Mouse (Mus musculus) embryonic facial prominence, embryonic 12.5 days (tissue): ENCODE measurements at regions not wholly inside any gene's neighbourhood (a gene's known extent, or its start where the extent isn't known, plus 50 kb on each side); places are given as distances from the start of the nearest gene placed in this dataset.

Experiments
- ATAC-seq: fragments of 200-750 bp; cut with Nextera tagmentation; 2 replicates; pipeline ENCODE4 v1.8.0; 2017; ENCODE audit not compliant: insufficient number of reproducible peaks, insufficient read depth, low FRiP score, low TSS enrichment
- H3K27ac ChIP-seq: fragments of 300-500 bp; sonication (generic); 2 replicates; pipeline ENCODE4 v1.5.1; 2016; ENCODE audit warnings: mild to moderate bottlenecking
- H3K27me3 ChIP-seq: fragments of 300-500 bp; sonication (generic); 2 replicates; pipeline ENCODE4 v1.6.1; 2016; ENCODE audit warnings: mild to moderate bottlenecking, moderate library complexity
- H3K36me3 ChIP-seq: fragments of 300-500 bp; sonication (generic); 2 replicates; pipeline ENCODE4 v1.6.1; 2016; ENCODE audit warnings: mild to moderate bottlenecking
- H3K4me1 ChIP-seq: fragments of 300-500 bp; sonication (generic); 2 replicates; pipeline ENCODE4 v1.6.1; 2016
- H3K4me2 ChIP-seq: fragments of 300-500 bp; sonication (generic); replicated peaks from 2 replicates; pipeline ENCODE4 v1.6.1; 2016; ENCODE audit warnings: mild to moderate bottlenecking, moderate library complexity
- H3K4me3 ChIP-seq: fragments of 300-500 bp; sonication (generic); 2 replicates; pipeline ENCODE4 v1.5.1; 2016; ENCODE audit warnings: mild to moderate bottlenecking
- H3K9ac ChIP-seq: fragments of 300-500 bp; sonication (generic); 2 replicates; pipeline ENCODE4 v1.6.1; 2016; ENCODE audit warnings: mild to moderate bottlenecking, moderate library complexity
- H3K9me3 ChIP-seq: fragments of 300-500 bp; sonication (generic); 2 replicates; pipeline ENCODE4 v1.6.1; 2016; ENCODE audit warnings: mild to moderate bottlenecking, moderate library complexity
- WGBS: fragments of 180-500 bp; shearing (Covaris S2); methylation state at CpG from one replicate; pipeline ENCODE4 v1.1.7; 2016; 5-methylcytosine and 5-hydroxymethylcytosine counted together

DNA sequence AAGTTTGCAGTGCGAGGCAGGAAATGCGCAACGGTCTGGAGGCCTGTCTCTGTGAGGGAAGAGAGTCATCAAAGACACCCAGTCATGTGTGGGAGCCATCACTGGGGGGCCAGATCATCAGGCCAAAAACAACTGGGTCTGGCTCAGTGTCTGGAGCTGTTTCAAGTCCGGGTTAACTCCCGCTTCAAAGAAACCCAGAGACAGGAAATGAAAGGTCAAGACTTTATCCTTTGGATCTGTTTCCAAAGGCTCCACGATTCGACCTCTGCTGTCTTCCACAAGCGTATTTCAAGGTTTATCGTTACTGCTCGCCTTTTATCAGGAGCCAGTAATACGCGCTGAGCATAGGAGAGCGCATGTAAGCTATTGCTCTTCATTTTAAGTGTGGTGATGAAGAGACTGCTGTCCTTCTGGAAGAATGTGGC lies 325.7 kb downstream of the Adamts20 start:
- H3K27ac ChIP-seq = no peak overlapping the region
- H3K4me2 ChIP-seq = 0 out of 2 replicates have a peak overlapping the region, but pooled peaks have one; percentile 7
- 24% methylated on average over 13 of the region's 13 CpGs for WGBS
- H3K27me3 ChIP-seq = no peaks in the 10 kb centered on the region
- H3K9me3 ChIP-seq = no peaks in the 10 kb centered on the region
- peaks cover 8% of the 10 kb centered on the region for H3K4me1 ChIP-seq
- H3K9ac ChIP-seq = no peak overlapping the region
- H3K4me3 ChIP-seq = no peak overlapping the region
- ATAC-seq = no peak
- H3K36me3 ChIP-seq = no peaks in the 10 kb centered on the region

DNA sequence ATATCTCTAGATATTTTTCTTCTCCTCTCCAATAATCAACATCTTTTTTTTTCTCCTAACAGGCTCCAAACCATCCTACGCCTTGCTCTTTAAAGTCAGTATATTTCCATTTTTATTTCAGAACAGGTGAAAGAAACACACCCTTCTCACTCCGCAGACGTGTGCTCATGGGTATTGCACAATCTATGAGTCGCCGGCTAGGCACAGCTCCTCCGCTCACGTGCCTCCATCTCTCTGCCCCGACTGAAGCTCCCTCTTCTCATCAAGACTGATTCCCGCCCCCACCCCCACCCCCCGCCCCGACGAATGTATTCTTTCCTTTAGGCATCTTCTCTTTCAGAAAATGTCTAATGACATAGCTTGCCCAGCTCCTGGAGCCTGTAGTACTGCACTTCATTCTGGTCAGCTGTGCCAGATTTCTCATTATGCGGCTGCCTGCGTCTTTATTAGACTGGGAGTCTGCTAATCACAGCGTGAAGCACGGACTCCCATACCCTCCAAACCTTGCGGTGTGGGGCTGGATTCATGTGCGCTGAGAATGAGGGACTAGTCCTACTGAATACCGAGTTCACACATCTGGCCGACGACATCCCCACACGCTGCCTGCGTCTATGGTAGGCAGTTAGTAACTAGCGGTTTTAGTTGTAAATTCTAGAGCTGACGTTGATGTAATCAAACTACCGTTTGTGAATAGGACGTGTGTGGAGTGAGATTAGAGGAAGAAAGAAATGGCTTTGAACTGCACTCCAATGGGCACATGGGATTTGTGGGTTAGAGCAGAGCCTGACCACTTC lies 327.9 kb downstream of the Adamts20 start:
- WGBS = 75% methylated on average over 27 of the region's 27 CpGs
- no peak overlapping the region for H3K27ac ChIP-seq
- peaks cover 5% of the 10 kb centered on the region; the same call in 1 of the 2 replicates for H3K4me1 ChIP-seq
- no peaks in the 10 kb centered on the region for H3K27me3 ChIP-seq
- H3K4me3 ChIP-seq = no peak overlapping the region
- peaks cover 5% of the 10 kb centered on the region for H3K9me3 ChIP-seq
- H3K36me3 ChIP-seq = no peaks in the 10 kb centered on the region
- H3K9ac ChIP-seq = no peak overlapping the region
- no peak overlapping the region for H3K4me2 ChIP-seq
- ATAC-seq = no peak

DNA sequence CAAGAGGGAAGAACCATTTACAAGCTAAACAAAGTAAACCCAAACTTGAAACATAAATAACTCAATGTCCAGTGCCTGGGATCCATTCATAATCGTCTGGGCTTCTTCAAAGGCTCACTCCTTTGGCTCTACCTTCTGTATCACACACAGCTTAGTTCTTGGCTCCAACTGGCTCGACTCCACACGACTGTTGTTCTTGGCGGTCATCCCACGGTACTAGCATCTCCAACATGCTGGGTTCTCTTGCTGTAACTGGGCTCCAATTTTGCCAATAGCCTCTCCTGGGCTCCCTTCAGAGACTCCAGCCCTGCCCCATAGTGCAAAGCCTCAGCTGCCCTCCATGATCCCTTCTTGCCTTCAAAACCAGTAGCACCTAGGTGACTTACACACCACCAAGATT lies 352.4 kb downstream of the Adamts20 start:
- Histone ChIP-seq H3K27ac (no peak overlapping the region), H3K4me1 (no peaks in the 10 kb centered on the region), H3K9ac (no peak overlapping the region), H3K4me3 (no peak overlapping the region), H3K9me3 (no peaks in the 10 kb centered on the region), H3K4me2 (no peak overlapping the region), H3K36me3 (no peaks in the 10 kb centered on the region), H3K27me3 (no peaks in the 10 kb centered on the region)
- no peak for ATAC-seq
- 85% methylated on average over 5 of the region's 5 CpGs for WGBS

DNA sequence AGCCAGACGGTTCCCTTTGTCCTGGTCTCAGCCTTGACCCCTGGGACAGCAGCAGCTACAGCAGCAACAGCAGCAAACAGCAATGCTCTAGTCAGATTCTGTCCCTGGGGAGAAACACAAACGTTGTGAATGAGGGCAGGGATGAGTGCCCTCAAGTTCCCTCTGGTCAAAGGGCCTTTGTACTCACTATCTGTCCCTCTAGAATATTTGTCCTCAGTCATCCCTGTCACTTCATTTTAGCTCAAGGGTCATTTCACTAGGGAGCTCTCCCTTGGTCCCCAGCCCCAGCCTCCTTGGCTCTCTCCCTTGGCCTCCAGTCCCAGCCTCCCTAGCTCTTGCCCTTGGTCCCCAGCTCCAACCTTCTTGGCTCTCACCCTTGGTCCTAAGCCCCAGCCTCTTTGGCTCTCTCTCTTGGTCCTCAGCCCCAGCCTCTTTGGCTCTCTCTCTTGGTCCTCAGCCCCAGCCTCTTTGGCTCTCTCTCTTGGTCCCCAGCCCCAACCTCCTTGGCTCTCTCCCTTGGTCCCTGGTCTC lies 358.0 kb downstream of the Adamts20 start:
- H3K9ac ChIP-seq = no peak overlapping the region
- no peak for ATAC-seq
- no peaks in the 10 kb centered on the region for H3K9me3 ChIP-seq
- no peak overlapping the region for H3K4me3 ChIP-seq
- no peaks in the 10 kb centered on the region for H3K27me3 ChIP-seq
- H3K36me3 ChIP-seq = no peaks in the 10 kb centered on the region
- no peak overlapping the region for H3K27ac ChIP-seq
- no peak overlapping the region for H3K4me2 ChIP-seq
- H3K4me1 ChIP-seq = no peaks in the 10 kb centered on the region
- 23% methylated on average over 2 of the region's 2 CpGs for WGBS

DNA sequence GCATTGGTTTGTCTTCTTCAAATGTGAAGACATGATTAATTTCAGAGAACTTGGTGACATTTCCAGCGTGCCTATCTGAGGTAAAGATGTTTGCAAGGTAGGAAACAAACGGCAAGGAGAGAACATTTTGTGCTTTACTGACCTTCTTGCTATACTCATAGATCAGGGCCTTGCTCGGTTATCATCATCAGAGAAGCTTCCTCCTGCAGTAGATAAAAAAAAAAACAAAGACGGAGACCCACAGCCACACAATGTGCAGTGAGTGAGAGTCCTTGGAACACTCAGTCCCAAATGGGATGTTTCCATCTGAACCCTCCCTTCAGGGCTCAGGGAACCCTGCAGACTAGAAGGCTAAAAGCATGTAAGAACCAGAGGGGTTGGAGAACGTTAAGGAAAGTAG lies 374.6 kb downstream of the Adamts20 start:
- Histone ChIP-seq H3K27ac (no peak overlapping the region), H3K27me3 (no peaks in the 10 kb centered on the region), H3K4me3 (no peak overlapping the region), H3K4me2 (no peak overlapping the region), H3K9me3 (no peaks in the 10 kb centered on the region), H3K4me1 (no peaks in the 10 kb centered on the region), H3K36me3 (no peaks in the 10 kb centered on the region), H3K9ac (no peak overlapping the region)
- 86% methylated on average over 5 of the region's 5 CpGs for WGBS
- no peak for ATAC-seq

DNA sequence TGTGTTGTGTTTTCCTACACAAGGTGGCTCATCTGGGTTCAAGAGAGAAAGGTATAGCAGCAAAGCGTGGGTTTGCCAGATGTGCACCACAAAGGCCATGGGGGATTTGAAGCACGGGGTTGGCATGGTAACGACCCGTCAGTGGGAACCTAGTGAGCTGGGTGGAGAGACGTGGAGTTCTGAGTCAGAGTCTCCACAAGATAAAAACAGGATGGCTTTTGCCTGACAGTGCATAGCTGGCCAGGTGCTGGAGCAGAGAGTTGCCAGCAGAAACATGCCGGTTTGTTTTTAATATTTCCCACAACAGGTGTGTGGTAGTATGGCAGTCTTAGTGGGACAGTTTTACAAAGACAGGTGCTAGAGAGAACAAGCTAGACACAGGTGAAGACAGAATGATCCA lies 375.4 kb downstream of the Adamts20 start:
- no peaks in the 10 kb centered on the region for H3K36me3 ChIP-seq
- H3K27ac ChIP-seq = no peak overlapping the region
- no peak overlapping the region for H3K4me2 ChIP-seq
- H3K27me3 ChIP-seq = no peaks in the 10 kb centered on the region
- H3K9me3 ChIP-seq = no peaks in the 10 kb centered on the region
- no peak for ATAC-seq
- 57% methylated on average over 6 of the region's 6 CpGs for whole genome bisulfite sequencing
- H3K4me3 ChIP-seq = no peak overlapping the region
- H3K4me1 ChIP-seq = no peaks in the 10 kb centered on the region
- no peak overlapping the region for H3K9ac ChIP-seq

DNA sequence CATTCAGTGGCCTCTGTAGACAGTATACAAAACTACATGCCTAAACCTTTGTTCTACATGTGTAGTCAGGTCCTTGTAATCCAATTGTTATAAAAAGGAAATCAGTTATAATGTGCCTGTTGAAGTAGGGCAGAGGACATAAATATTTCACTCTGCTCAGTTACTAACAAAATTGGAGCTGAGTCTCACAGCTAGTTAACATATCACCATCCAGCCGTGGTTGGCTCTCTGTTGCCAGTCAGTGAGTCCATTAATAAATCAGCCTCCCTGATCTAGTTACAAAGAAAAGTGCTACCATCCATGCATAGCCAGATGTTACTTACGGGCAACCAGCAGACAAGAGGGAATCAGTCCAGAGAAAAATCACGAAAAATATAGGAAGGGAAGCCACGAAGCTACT lies 382.8 kb downstream of the Adamts20 start:
- no peaks in the 10 kb centered on the region for H3K9me3 ChIP-seq
- no peak overlapping the region for H3K4me3 ChIP-seq
- H3K27ac ChIP-seq = no peak overlapping the region
- no peak overlapping the region for H3K4me2 ChIP-seq
- ATAC-seq = no peak
- H3K27me3 ChIP-seq = no peaks in the 10 kb centered on the region
- no peaks in the 10 kb centered on the region for H3K36me3 ChIP-seq
- no peak overlapping the region for H3K9ac ChIP-seq
- WGBS = 75% methylated on average over 4 of the region's 4 CpGs
- no peaks in the 10 kb centered on the region for H3K4me1 ChIP-seq

DNA sequence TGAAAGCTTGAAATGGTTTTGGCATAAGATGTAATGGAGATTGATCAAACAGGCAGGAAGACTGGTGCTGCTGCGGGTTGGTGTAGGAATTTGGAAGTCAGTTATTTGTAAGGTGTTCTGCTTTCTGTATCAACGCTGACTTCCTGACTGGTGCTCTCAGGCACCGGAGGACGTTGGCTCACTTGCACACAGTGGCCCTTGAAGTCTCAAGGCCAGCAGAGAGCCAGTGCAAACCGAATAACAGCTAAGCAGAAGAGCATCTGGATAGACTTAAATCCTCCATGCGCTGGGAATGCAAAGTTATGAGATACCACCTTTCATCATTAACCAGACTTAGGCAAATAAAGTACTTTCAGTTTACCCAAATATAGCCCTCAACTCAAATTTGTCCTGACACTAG lies 388.2 kb downstream of the Adamts20 start:
- Histone ChIP-seq H3K27me3 (no peaks in the 10 kb centered on the region), H3K4me3 (no peak overlapping the region), H3K9me3 (no peaks in the 10 kb centered on the region), H3K4me1 (no peaks in the 10 kb centered on the region), H3K9ac (no peak overlapping the region), H3K27ac (no peak overlapping the region), H3K4me2 (no peak overlapping the region), H3K36me3 (no peaks in the 10 kb centered on the region)
- WGBS = 69% methylated on average over 6 of the region's 6 CpGs
- ATAC-seq = no peak

DNA sequence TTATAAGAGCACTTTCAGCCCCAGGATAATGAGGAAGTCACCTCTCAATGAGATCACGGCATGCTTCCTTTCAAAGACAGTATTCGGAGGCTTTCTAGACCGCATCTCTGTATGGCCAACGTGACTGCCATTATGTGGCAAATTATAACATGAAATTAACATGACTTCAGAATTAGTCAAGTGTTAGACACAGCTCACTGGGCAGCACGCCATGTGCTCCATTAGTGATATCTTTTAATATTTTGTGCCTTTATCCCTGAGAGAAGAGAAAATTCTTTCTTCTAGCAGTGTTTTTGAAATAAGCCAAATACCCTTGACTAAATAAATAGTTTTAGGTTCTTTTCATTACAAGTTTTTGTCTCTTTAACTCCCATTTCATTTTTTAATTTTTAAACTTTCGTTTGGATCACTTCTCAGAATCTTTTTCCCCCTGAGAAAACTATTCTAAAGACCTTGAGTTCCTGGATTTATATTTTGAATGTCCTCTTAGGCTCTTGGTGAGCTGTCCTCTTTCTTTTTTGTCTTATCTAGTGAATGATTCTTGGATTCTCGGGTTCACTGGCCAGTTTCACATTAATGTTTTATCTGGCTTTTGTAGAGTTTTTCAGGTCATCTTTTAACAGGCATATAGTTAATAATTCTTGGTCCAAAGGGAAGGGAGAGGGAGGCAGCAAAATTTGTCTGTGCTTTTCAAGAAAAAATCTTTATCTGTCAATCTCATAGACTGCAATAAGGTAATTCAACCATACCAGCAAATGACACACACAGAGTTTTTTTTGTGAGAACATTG lies 390.9 kb downstream of the Adamts20 start:
- Histone ChIP-seq H3K27ac (no peak overlapping the region), H3K4me2 (no peak overlapping the region), H3K4me1 (no peaks in the 10 kb centered on the region), H3K36me3 (no peaks in the 10 kb centered on the region), H3K27me3 (no peaks in the 10 kb centered on the region), H3K9ac (no peak overlapping the region), H3K4me3 (no peak overlapping the region), H3K9me3 (no peaks in the 10 kb centered on the region)
- ATAC-seq = no peak
- 81% methylated on average over 7 of the region's 7 CpGs for WGBS

DNA sequence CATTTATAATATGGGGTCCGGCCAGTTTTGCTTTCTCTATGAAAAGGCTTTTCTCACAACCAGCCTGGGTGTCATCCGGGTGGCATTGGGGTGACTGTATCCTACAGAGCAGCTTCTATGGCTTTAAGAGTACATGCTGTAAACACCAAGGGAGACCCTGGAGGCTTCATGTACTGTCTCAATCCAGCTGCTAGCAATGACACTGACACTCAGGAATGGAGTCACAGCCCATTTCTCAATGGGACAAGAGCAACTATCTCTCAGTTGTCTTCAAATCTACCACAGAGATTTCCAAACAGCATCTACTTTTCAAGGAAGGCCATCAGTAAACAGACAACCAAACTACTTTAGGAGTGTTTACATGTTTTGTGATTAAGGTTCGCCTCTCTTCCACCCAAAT lies 397.5 kb downstream of the Adamts20 start:
- H3K9ac ChIP-seq = no peak overlapping the region
- no peak for ATAC-seq
- 90% methylated on average over 3 of the region's 3 CpGs for WGBS

DNA sequence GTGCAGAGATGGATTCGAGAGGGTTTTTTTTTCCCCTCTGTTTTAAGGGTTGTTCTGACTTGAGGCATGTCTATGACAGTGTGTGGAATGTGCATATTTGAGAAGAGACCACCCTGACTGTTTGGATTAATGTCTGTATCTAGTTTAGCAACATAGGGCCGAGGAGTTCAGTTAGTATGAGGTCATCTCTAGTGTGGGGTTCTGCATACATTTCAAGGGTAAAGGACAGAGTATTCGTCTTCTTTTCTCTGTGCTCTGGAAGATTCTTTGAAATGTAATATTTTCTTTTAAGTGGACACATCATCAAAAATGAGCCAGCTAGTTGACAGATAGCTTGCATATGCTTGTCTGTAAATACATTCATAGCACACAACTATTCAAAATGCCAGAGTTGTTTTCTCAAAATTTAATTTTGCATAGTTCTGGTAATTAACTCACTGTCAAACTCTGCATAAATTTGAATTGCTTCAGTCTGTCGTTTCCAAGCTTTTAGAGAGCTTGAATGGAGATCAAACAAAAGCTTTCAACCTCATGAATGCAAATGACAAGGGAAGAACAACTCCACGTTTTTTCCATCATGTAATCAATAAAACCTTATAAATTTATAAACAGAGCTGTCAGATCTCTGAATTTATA lies 415.5 kb downstream of the Adamts20 start:
- Histone ChIP-seq H3K36me3 (no peaks in the 10 kb centered on the region), H3K4me3 (no peak overlapping the region), H3K4me2 (no peak overlapping the region), H3K27ac (no peak overlapping the region), H3K4me1 (no peaks in the 10 kb centered on the region), H3K9ac (no peak overlapping the region), H3K9me3 (no peaks in the 10 kb centered on the region), H3K27me3 (no peaks in the 10 kb centered on the region)
- WGBS = 41% methylated on average over 5 of the region's 5 CpGs
- ATAC-seq = no peak

More for the DNA sequence above, 397.5 kb downstream of the Adamts20 start:
- Histone ChIP-seq H3K27me3 (no peaks in the 10 kb centered on the region), H3K36me3 (no peaks in the 10 kb centered on the region), H3K27ac (no peak overlapping the region), H3K4me1 (no peaks in the 10 kb centered on the region), H3K4me3 (no peak overlapping the region), H3K4me2 (no peak overlapping the region), H3K9me3 (no peaks in the 10 kb centered on the region)
